Mouse (Mus musculus): ENCODE results near the gene Wdr5.
A peak's percentile ranks its signal among the peaks of the same experiment; 100 is the strongest.
"Not testable (repeated sequence)": the region's sequence is repeated elsewhere in the genome, so short reads cannot be mapped to it uniquely, and the experiment has no call there.

Wdr5 gene

DNA sequence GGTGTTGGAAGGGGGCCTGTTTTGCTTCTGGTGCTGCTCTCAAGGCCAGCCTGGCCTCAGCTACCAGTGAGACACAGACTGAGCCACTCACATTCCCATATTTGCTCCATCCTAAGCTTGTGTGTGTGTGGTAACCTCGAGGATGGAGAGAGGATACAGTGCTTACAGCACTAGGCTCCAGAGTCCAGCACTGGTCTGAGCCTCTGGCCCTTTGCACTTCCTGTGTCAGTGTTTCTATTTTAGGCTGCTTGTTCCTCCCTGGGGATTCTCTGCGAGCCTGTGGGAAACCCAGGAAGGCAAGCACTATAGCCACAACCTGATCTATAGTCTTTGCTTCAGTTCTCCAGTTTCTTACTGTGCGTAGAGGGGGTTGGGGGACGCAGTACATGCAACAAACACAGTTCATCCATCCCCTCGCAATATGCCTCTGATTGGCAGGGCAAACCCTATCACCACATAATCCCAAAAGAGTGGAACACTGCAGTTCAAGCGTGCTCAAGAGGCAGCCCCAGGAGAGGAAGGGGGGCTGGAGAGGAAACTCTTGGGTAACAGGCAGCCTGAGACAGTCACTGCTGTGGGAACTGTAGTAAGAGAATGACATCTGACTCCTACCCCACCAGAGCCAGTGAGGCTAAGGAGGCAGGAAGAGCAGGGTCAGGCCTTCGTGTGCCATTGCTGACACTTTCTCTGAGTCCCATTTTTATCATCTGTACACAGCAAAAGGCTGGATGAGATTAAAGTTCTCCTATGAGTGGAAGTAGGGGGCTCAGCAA lies 10.7 kb upstream of the Wdr5 start:
- no peak for DNase-seq (ENCODE audit: low spot score in 2 of 2)

DNA sequence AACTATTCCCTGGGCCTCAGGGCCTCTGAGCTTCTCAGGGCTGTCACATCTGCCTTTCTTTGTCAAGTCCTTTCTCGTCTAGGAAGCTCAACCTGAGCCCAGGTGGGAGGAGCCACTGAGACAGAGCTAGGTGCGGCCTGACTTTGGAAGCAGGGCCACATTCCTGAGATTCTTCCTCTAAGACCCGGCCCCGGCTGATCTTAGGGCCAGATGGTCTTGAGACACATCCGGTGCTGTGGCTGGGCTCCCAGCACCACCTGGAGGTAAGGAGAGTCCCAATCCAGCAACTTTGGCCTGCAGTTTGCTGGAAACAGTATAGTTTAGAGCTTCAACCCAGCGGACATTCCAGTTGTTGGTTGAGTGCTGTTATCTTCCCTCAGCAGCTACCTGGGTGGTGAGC lies 9.4 kb upstream of the Wdr5 start:
- peak; percentile 28 to 40 for DNase-seq (ENCODE audit: low spot score in 2 of 2)

- not testable (repeated sequence) for DNase-seq (ENCODE audit: low spot score in 2 of 2)
These were observed 8.3 kb upstream of the Wdr5 start for GRCm38 (mm10) chr2:27506658-27507057.

GRCm38 (mm10) chr2:27507562-27507961 lies 7.4 kb upstream of the Wdr5 start, which contains the start of gene Brd3:
TSS of gene Brd3 (minus strand) at chr2:27507662.
- DNase-seq (ENCODE audit: low spot score in 2 of 2): no peak

- peak in 1 of 2 experiments; percentile 14 for DNase-seq (ENCODE audit: low spot score in 2 of 2)
These were observed 4.3 kb upstream of the Wdr5 start for GRCm38 (mm10) chr2:27510706-27511105.

DNA sequence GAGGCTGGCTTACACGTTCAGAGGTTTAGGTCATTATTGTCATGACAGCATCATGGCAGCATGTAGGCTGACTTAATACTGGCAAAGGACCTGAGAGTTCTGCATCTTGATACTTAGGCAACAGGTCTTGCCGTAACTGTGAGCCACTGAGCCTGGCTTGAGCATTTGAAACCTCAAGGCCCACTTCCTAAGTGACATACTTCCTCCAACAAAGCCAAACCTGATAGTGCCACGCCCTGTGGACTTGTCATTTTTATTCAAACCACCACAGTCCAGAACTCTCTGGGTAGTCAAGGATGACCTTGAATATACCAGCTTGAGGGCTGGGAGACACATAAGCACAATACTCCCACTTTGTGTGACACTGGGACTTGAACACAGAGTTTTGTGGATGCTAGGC lies 2.0 kb upstream of the Wdr5 start:
- DNase-seq (ENCODE audit: low spot score in 2 of 2): no peak

DNA sequence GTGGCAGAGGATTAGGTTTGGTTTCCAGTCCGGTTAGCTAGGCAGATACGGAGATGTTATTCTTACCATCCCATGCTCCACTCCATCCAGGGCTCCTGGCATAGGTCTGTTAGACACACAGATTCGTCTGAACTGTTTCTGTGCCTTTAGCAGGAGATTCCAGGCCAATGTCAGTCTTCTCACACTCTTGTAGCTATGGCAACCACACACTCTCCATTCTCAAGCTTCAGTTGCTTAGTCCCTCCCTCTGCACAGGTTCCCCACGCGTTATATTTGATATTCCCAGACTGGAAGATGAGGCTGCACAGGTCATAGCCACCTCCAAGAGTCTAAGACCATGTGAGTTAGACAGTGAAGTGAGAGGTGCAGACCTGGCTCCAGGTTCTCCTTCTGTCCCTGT lies 1.1 kb upstream of the Wdr5 start:
- no peak for DNase-seq (ENCODE audit: low spot score in 2 of 2)

DNA sequence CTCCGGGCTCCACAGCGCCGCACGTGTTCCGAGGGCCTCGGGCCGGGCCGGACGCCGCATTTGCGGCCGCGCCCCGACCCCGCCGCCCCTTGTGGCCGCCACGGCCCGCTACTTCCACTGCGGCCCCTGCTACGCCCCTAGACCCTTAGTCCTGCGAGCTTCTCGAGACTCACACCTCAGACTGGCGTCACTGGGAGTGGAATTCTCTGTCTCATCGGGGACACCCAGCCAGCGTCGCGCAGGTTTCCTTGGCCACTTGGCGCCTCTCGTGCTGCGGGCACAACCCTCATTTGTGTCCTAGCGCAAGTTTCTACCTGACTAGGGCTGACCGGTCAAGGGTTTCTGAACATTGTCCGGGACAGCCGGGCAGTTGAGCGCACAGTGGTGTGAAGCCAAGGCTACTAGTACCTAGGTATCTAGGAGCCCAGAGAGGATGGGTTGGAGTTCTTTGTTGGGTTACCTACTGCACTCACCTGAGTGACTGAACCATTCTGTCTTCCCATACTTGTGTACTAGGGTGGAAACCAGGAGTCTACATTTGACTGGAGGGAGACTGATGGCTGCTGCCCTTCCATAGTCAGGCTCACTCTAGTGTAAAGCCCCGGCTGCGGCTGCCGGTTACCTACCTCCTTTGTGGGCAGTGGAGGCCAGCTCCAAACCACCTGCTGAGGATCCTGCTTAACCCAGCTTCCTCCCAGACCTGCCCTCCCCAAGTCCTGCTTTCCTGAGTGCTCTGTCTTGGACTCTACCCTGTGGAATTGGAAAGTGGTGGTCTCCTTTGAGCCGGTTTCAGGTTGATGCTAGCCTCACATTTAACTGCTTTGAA lies 597 bp downstream of the Wdr5 start:
- peak in 1 of 2 experiments; percentile 13 for DNase-seq (ENCODE audit: low spot score in 2 of 2)

GRCm38 (mm10) chr2:27516289-27516688 lies 1.3 kb downstream of the Wdr5 start:
- no peak for DNase-seq (ENCODE audit: low spot score in 2 of 2)

DNA sequence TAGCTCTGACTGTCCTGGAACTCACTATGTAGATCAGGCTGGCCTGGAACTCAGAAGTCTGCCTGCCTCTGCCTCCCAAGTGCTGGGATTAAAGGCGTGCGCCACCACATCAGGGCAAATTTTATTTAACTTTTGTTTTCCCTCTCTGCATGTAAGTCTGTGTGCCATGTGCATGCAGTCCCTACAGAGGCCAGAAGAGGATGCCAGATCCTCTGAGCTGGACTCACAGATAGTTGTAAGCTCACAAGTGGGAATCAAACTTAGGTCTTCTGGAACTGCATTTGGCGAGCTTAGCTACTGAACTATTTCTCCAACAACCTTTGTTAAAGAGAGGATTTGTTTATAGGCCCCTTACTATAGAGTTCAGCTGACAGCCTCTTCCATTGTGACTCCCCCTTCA lies 3.3 kb downstream of the Wdr5 start:
- no peak for DNase-seq (ENCODE audit: low spot score in 2 of 2)

- DNase-seq (ENCODE audit: low spot score in 2 of 2): not testable (repeated sequence)
These were observed 23.7 kb downstream of the Wdr5 start for GRCm38 (mm10) chr2:27538455-27539330.

GRCm38 (mm10) chr2:27539336-27539735 lies 24.4 kb downstream of the Wdr5 start:
- DNase-seq (ENCODE audit: low spot score in 2 of 2): no peak

- peak; percentile 95 to 98 for DNase-seq (ENCODE audit: low spot score in 2 of 2)
These were observed 25.0 kb downstream of the Wdr5 start for GRCm38 (mm10) chr2:27539772-27540514.

- no peak for DNase-seq (ENCODE audit: low spot score in 2 of 2)
These were observed 25.5 kb downstream of the Wdr5 start for GRCm38 (mm10) chr2:27540515-27540836.

DNA sequence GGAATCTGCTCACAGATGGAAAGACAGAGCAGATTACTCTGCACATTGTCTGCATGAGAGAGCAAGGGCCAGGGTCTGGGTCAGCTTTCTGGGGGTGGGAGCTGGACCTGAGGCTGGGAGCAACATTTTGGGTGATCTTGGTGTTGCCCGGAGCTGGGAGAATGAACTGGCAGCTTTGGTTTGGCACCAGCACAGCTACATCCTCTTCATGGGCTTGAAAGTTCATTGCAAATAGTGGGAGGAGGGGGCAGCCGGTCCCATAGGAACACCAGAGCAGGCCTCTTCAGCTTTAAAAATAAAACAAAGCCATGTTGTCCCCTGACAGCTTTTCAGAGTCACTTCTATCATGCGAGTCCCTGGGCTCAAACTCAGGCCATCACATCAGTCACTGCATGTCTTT lies 26.3 kb downstream of the Wdr5 start:
- DNase-seq (ENCODE audit: low spot score in 2 of 2): no peak

- no peak for DNase-seq (ENCODE audit: low spot score in 2 of 2)
These were observed 29.7 kb downstream of the Wdr5 start for GRCm38 (mm10) chr2:27544613-27545012.

DNA sequence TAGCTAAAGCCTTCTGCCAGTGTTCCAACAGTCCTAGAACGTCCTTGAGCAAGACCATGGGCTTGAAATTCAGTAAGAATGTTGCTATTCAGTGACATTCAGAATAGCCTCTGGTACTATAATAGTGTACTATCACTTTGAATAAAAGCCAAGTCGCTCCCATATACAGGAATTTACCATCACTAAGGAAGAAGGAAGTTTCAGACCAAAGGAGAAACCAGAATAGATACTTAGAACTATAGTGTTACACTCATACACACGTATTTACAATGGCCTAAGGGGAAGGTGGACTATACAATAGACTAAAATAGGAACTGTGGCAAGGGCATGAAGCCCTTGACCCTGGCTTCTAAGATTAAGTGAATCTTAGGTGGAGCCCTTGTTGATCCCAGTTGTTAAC lies 30.6 kb downstream of the Wdr5 start:
- DNase-seq (ENCODE audit: low spot score in 2 of 2): not testable (repeated sequence)

- not testable (repeated sequence) for DNase-seq (ENCODE audit: low spot score in 2 of 2)
These were observed 31.1 kb downstream of the Wdr5 start for GRCm38 (mm10) chr2:27546041-27546440.

GRCm38 (mm10) chr2:27547326-27547725 lies 32.4 kb downstream of the Wdr5 start:
- no peak for DNase-seq (ENCODE audit: low spot score in 2 of 2)

DNA sequence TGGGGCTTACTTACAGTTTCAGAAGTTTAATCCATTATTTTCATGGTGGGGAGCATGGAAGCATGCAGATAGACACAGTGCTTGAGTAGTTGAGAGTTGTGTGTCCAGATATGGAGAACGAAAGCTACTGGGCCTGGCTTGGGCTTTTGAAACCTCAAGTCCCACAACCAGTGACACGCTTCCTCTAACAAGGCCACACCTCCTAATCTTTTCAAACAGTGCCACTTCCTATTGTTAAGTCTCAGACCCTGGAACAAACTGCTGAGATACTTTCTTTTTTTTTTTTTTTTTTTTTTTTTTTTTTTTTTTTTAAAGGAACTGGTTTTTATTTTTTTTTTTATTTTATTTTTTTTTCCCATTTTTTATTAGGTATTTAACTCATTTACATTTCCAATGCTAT lies 33.0 kb downstream of the Wdr5 start:
- no peak for DNase-seq (ENCODE audit: low spot score in 2 of 2)

- DNase-seq (ENCODE audit: low spot score in 2 of 2): no peak
These were observed 33.9 kb downstream of the Wdr5 start for GRCm38 (mm10) chr2:27548664-27549369.
